Mouse (Mus musculus): Measurements from ENCODE around the gene Erbb2. TPM values are rescaled to one million over a fixed set of nuclear protein-coding genes. Genes with fewer than 3 reads are reported as not detected.

The Erbb2 gene
- total RNA-seq, 2 experiments from 2014 or later, result not detected

- ATAC-seq (ENCODE audit: poor library complexity, severe bottlenecking), result no peak
Measured at GRCm38 (mm10) chr11:98455484-98455883, 43.2 kb downstream of the Erbb2 start.

- no peak for ATAC-seq (ENCODE audit: poor library complexity, severe bottlenecking)
Measured at GRCm38 (mm10) chr11:98456545-98456944, 44.3 kb downstream of the Erbb2 start.

DNA sequence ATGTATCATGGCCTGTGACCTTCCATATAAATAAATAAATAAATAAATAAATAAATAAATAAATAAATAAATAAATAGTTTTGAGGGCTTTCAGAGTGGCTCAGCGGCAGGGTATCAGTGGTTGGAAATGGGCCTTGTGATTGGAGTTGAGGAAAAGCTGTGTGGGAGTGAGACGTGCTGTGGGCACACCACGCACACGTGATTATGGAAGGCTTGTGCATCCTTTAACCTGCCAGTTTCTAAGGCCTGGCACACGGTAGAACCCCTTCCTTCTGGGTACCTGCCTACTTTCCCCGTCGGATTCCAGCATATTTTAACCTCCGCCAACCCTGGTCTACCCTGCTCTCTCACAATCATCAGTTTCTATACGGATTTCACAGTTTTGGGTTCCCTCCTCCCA lies 44.7 kb downstream of the Erbb2 start:
- no peak for ATAC-seq (ENCODE audit: poor library complexity, severe bottlenecking)

GRCm38 (mm10) chr11:98457367-98458120 lies 45.3 kb downstream of the Erbb2 start:
- peak; percentile 89 for ATAC-seq (ENCODE audit: poor library complexity, severe bottlenecking)

DNA sequence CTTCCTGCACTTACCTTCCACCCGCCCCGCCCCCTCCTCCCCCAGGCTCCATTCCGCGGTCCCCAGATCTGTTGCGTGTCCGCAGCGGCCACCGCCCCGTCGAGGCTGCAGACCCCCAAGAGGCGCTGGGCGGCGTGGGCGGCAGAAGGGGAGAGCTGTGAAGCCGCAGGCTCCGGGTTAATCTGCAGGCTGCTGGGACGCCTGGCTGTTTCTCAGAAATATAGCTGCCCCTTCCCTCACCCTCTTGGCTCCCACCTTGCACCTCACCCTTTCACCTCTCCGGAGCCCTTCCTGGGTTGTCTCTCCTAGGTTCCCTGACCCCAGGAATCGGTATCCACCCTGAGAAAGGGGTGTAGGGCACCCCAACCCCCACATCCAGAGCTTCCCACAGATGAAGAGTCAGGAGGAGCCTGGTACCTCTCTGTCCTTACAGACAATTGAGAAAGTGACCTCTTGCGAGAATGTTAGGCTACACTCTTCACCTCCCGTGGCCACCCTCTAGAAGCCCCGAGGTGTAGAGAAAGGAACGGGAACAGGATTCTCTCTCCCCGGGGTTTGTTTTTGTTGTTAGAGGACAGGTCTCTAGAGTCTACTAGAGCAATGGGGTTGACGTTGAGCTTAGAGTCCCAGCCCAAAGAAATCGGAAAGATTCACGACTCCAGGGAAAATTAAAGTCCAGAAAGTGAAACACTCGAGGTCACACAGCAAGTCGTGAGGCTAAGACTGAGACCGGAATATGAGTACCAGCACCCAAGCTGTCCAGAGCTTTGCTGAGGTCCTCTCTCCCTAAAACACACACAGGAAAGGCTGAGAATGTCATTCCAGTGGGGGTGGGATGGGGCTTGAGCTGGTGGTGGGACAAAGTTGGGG lies 46.1 kb downstream of the Erbb2 start:
- ATAC-seq (ENCODE audit: poor library complexity, severe bottlenecking), result no peak

DNA sequence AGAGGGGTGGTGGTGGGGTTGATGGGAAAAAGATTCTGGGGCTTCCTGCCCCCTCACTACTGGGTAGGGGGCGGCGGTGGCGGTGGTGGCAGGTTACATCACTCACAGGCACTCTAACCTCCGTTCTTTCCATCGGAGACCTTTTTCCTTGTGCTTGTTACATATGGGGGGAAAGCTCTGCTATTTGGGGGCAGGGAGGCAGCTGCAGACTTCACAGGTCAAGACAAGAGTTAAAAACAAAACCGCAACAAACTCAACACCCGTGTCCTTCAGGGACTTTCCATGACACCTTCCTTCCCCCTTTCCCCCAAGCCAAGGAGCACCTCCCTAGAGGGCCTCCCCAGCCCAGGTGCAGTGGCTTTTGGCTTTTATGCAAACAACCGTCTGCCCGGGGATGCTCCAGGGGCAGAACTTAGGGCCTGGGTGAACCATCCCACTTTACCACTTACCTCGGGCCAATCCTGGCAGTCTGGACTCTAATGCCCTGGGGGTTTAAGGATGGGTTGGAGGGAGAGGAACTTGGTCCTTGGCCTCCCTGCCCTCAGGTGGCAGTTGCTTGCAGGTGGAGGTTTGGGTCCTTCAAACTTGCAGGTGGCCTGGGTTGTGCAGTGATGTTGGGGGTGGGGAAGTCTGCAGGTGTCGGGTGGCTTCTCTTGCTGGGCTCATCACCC lies 46.9 kb downstream of the Erbb2 start:
- ATAC-seq (ENCODE audit: poor library complexity, severe bottlenecking), result no peak

- no peak for ATAC-seq (ENCODE audit: poor library complexity, severe bottlenecking)
Measured at GRCm38 (mm10) chr11:98459860-98460259, 47.6 kb downstream of the Erbb2 start.

DNA sequence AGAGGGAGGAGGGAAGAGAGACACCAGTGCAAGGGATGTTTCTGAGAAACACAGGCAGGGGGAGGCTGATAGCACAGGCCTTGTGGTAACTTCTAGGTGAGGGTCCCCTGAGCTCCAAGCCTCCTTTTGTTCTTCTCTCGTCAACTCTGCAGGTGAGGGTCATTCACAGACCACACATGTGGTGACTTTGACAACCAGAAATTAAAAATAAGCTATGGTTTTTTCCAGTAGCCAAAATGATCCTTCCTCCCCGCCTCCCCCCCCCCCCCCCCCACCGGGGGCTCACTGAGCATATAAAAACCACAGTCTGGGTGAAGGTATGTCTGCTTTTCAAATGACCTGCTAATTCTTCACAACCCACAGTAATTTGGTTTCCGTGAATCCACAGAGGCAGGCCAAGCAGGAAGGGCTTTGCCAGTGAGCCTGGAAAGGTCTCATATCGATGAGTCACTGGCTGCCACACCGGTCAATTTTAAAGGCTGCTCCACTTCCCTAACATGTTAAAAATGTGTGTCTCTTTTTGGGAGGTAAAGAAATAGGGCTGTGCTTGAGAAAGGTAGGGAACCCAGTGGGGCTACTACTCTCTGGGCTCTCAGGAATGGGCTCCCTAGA lies 48.9 kb downstream of the Erbb2 start:
- ATAC-seq (ENCODE audit: poor library complexity, severe bottlenecking), result no peak

DNA sequence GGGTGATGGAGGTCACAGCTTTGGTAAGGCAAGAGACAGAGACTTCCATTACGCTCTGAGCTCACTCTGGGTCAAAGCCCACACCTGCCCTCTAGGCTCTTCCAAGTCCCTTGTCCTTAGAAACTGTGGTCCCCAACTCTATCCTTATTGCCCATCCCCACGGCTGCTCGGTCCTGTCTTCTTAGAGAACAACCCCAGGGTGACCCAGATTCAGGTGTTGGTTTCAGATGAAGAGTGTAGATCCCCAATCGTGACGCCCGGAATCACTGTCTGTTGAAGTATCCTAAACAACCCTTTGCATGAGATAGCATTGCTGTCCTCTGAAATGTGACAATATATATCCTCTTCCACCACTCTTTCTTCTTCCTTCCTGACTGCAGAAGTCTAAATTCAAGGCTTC lies 50.0 kb downstream of the Erbb2 start:
- no peak for ATAC-seq (ENCODE audit: poor library complexity, severe bottlenecking)

- ATAC-seq (ENCODE audit: poor library complexity, severe bottlenecking), result peak; percentile 26; the same call in 1 of the 2 replicates
Measured at GRCm38 (mm10) chr11:98463911-98464310, 51.6 kb downstream of the Erbb2 start.

- 0 out of 2 replicates have a peak, but pooled peaks have one; percentile 21 for ATAC-seq (ENCODE audit: poor library complexity, severe bottlenecking)
Measured at GRCm38 (mm10) chr11:98464516-98464915, 52.2 kb downstream of the Erbb2 start.

GRCm38 (mm10) chr11:98469761-98470714 lies 57.8 kb downstream of the Erbb2 start:
- peak; percentile 80 for ATAC-seq (ENCODE audit: poor library complexity, severe bottlenecking)

DNA sequence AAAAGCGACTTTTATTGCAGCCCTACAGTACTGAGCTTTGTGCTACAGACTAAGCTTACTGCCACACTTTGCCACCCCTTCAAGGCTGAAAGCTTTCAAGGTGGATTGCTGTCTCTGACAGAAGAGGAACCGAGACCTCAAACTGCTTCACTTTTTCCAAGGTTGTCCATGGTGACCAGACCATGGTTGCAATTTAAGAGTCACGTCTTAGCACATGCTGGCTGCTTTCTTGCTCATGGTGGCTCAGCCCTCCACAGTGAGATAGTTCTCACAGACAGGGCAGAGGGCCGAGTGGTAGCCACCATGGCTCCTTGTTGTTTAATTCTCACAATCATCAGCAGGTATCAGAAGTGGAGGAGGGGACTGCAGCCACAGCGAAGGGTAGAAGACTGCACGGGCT lies 58.5 kb downstream of the Erbb2 start:
- peak; percentile 56 for ATAC-seq (ENCODE audit: poor library complexity, severe bottlenecking)

- no peak for ATAC-seq (ENCODE audit: poor library complexity, severe bottlenecking)
Measured at GRCm38 (mm10) chr11:98472696-98473095, 60.4 kb downstream of the Erbb2 start.

DNA sequence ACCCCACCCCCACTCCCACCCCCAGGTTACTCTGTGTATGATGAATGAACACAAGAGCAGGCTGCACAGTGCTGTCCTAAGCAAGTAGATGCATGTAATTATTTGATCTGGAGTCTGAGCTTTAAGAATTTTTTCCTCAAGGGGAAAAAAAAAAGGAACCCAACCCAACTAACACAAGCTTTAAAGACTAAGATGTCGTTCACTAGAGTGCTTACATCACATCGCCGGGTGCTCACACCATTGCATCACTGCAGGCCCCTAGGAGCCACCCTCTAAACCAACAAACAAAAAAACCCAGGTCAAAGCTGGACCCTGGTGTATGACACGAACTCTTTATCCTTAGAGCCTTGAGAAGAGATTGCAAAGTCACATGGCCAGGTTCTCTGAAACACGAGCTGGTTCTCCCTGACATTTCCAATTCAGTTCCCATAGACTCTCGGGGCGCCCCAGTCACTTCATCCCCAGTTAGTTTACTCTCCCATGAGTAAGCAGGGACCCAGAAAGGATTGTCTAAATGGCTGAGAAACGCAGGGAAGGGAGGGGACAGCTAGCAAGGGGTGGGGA lies 61.7 kb downstream of the Erbb2 start:
- no peak for ATAC-seq (ENCODE audit: poor library complexity, severe bottlenecking)

DNA sequence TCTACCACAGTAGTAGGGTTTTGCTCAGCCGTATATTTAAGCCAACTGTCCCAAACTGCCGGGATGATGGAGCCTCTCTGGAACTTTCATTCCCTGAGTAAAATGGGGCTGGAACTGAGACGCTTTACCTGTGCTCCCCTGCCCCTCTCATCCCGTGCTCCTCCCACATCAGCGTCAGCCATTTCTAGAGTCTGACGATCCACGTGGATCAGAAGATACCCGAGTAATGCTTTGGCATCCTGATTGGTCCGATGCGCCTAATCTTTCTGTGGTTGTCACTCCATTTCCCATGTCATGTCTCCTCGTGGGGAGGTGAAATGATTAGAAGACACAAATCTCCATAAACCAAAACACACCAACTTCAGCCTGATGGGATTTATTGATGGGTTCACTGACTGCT lies 62.7 kb downstream of the Erbb2 start:
- ATAC-seq (ENCODE audit: poor library complexity, severe bottlenecking), result no peak

- ATAC-seq (ENCODE audit: poor library complexity, severe bottlenecking), result no peak
Measured at GRCm38 (mm10) chr11:98475630-98476433, 63.6 kb downstream of the Erbb2 start.

GRCm38 (mm10) chr11:98476434-98476807 lies 64.2 kb downstream of the Erbb2 start:
- no peak for ATAC-seq (ENCODE audit: poor library complexity, severe bottlenecking)
